In genomic region chr1:150933616-150934015, GRCm38 (mm10) we compare ENCODE assay signal across 9 mouse cellular contexts. TPM values are rescaled to one million over a fixed set of nuclear protein-coding genes. Genes with fewer than 3 reads are reported as not detected.
DNase-seq lines count a peak whose midpoint lies in the region; ATAC-seq and TF ChIP-seq lines count a peak whose summit lies in the region.
"Had no signal": no experiment of that assay in that cellular context is flagged by ENCODE, and none has a peak within 500 bp of the region (broad histone marks: within the 10 kb centered on the region; RNA-seq: fewer than 3 reads in every experiment).

No protein-coding gene starts in this region.

- no peaks in the 10 kb centered on the region for H3K9me3 ChIP-seq in stomach, embryonic 14.5 days (ENCODE audit: control insufficient read depth, low read depth, low read length)
- H3K9me3 ChIP-seq in stomach, postnatal 0 days (ENCODE audit: control insufficient read depth, low read length), result no peaks in the 10 kb centered on the region
- H3K9me3 ChIP-seq in heart, postnatal 0 days (replicated peaks; ENCODE audit: control insufficient read depth, low read length), result no peaks in the 10 kb centered on the region
- H3K9me3 ChIP-seq in limb, embryonic 10.5 days (replicated peaks), result no peaks in the 10 kb centered on the region

- no peaks in the 10 kb centered on the region for H3K36me3 ChIP-seq in stomach, embryonic 14.5 days (ENCODE audit: control insufficient read depth, insufficient read depth, low read length)
- H3K36me3 ChIP-seq in stomach, postnatal 0 days (ENCODE audit: control insufficient read depth, insufficient read depth, low read length), result no peaks in the 10 kb centered on the region
- H3K36me3 ChIP-seq in heart, postnatal 0 days (replicated peaks; ENCODE audit: control insufficient read depth, insufficient read depth, low read length), result no peaks in the 10 kb centered on the region
- H3K36me3 ChIP-seq in limb, embryonic 10.5 days, result no peaks in the 10 kb centered on the region

- H3K27ac ChIP-seq in stomach, embryonic 14.5 days (ENCODE audit: low read length), result no peak overlapping the region
- H3K27ac ChIP-seq in stomach, postnatal 0 days (replicated peaks), result no peak overlapping the region
- no peak overlapping the region for H3K27ac ChIP-seq in heart, postnatal 0 days (ENCODE audit: low read depth)
- H3K27ac ChIP-seq in limb, embryonic 10.5 days, result peak overlapping the region; percentile 15; the same call in 1 of the 2 replicates

- H3K4me1 ChIP-seq in stomach, embryonic 14.5 days (ENCODE audit: control insufficient read depth, insufficient read depth, low read length), result 0 out of 2 replicates have a peak, but pooled peaks cover 5% of the 10 kb centered on the region
- H3K4me1 ChIP-seq in stomach, postnatal 0 days (replicated peaks; ENCODE audit: control insufficient read depth, insufficient read depth), result no peaks in the 10 kb centered on the region
- H3K4me1 ChIP-seq in heart, postnatal 0 days (ENCODE audit: control insufficient read depth, insufficient read depth), result peaks cover 9% of the 10 kb centered on the region; the same call in 1 of the 2 replicates
- peaks cover 13% of the 10 kb centered on the region for H3K4me1 ChIP-seq in limb, embryonic 10.5 days

- H3K4me2 ChIP-seq in stomach, embryonic 14.5 days (replicated peaks; ENCODE audit: low read depth, low read length), result peak overlapping the region; percentile 25
- no peak overlapping the region; the same call in 1 of the 2 replicates for H3K4me2 ChIP-seq in stomach, postnatal 0 days (replicated peaks; ENCODE audit: low read depth)
- peak overlapping the region; percentile 36 for H3K4me2 ChIP-seq in heart, postnatal 0 days (ENCODE audit: low read depth, low read length)

- no peak for ATAC-seq in stomach, embryonic 14.5 days (ENCODE audit: insufficient number of reproducible peaks, insufficient read depth, low FRiP score, low read depth)
- ATAC-seq in stomach, postnatal 0 days (ENCODE audit: low FRiP score, low TSS enrichment), result no peak
- no peak for ATAC-seq in heart, postnatal 0 days (ENCODE audit: insufficient read depth, low read depth)
- ATAC-seq in inflammation-experienced regulatory T-cells, adult 6 months, result no peak
- ATAC-seq: Patski had no signal

- WGBS in stomach, embryonic 14.5 days, result 27% methylated on average over 9 of the region's 9 CpGs
- 50% methylated on average over 9 of the region's 9 CpGs for WGBS in stomach, postnatal 0 days
- WGBS in heart, postnatal 0 days, result 36% methylated on average over 9 of the region's 9 CpGs
- 18% methylated on average over 9 of the region's 9 CpGs for WGBS in limb, embryonic 10.5 days

- no peak for TF ChIP-seq CTCF in stomach, postnatal 0 days (IDR thresholded peaks at IDR 0.05; ENCODE audit: low read depth)
- no peak for TF ChIP-seq CTCF in heart, postnatal 0 days (IDR thresholded peaks at IDR 0.05; ENCODE audit: low read depth)

- H3K4me3 ChIP-seq in stomach, embryonic 14.5 days (ENCODE audit: low read depth, low read length), result no peak overlapping the region
- no peak overlapping the region for H3K4me3 ChIP-seq in stomach, postnatal 0 days (ENCODE audit: low read depth, low read length)
- peak overlapping the region; percentile 2; the same call in 1 of the 2 replicates for H3K4me3 ChIP-seq in heart, postnatal 0 days (ENCODE audit: low read depth, low read length)
- H3K4me3 ChIP-seq in limb, embryonic 10.5 days, result peak overlapping the region; percentile 22

- no peak for TF ChIP-seq EP300 in stomach, postnatal 0 days (optimal IDR thresholded peaks at IDR 0.05)
- no peak for TF ChIP-seq EP300 in heart, postnatal 0 days (IDR thresholded peaks at IDR 0.05; ENCODE audit: low read depth)

- no peak overlapping the region for H3K9ac ChIP-seq in stomach, embryonic 14.5 days (replicated peaks; ENCODE audit: low read depth, low read length)
- no peak overlapping the region for H3K9ac ChIP-seq in stomach, postnatal 0 days (ENCODE audit: low read length)
- H3K9ac ChIP-seq in heart, postnatal 0 days (replicated peaks; ENCODE audit: low read depth, low read length), result no peak overlapping the region

- no peak for DNase-seq in stomach, postnatal 0 days (ENCODE audit: low spot score)
- DNase-seq in heart, postnatal 0 days (ENCODE audit: low spot score), result no peak
- peak; percentile 63 for DNase-seq in limb, embryonic 10.5 days (ENCODE audit: low spot score)
- peak; percentile 41 for DNase-seq in telencephalon, adult 2 months (ENCODE audit: low read depth, low spot score)
- DNase-seq in spleen, postnatal 10 days (ENCODE audit: low spot score in 2 of 2), result no peak
- DNase-seq in urinary bladder, adult 2 months (ENCODE audit: low spot score), result no peak

- no peaks in the 10 kb centered on the region for H3K27me3 ChIP-seq in stomach, embryonic 14.5 days (ENCODE audit: control insufficient read depth, insufficient read depth, low read length)
- H3K27me3 ChIP-seq in stomach, postnatal 0 days (ENCODE audit: control insufficient read depth, insufficient read depth, low read length), result no peaks in the 10 kb centered on the region
- no peaks in the 10 kb centered on the region for H3K27me3 ChIP-seq in heart, postnatal 0 days (ENCODE audit: control insufficient read depth, insufficient read depth, low read length)
- H3K27me3 ChIP-seq in limb, embryonic 10.5 days (ENCODE audit: low read depth, poor library complexity, severe bottlenecking), result no peaks in the 10 kb centered on the region
- H3K27me3 ChIP-seq: Patski had no signal

RNA-seq across cellular contexts. Expression of gene Hmcn1, which starts 59.6 kb away (rescaled TPM):
- 22.1 and 23.5 TPM in 2 replicates for polyA plus RNA-seq in stomach, embryonic 14.5 days (2014; fragmentation: Nextera tagmentation; extraction: Ambion mirVana)
- polyA plus RNA-seq in stomach, postnatal 0 days (2015; fragmentation: Nextera tagmentation; extraction: Ambion mirVana), result 7.5 and 8.0 TPM in 2 replicates
- total RNA-seq in heart, postnatal 0 days (2014; rRNA removed; ENCODE audit: low replicate concordance), result 51.0 and 59.2 TPM in 2 replicates
- 18.3 and 18.9 TPM in 2 replicates for polyA plus RNA-seq in heart, postnatal 0 days (2015; fragmentation: Nextera tagmentation; extraction: Ambion mirVana)
- 10.4 and 14.2 TPM in 2 replicates for polyA plus RNA-seq in limb, embryonic 10.5 days (2016; fragmentation: Nextera tagmentation; extraction: Ambion mirVana)
- under 1 TPM in 2 of 3 experiments, not detected in 1; 0.13 to 0.29 TPM for polyA plus RNA-seq in inflammation-experienced regulatory T-cells, adult 6 months (2017; shearing (Covaris generic))
- 10.2 and 11.1 TPM in 2 replicates for polyA plus RNA-seq in urinary bladder, adult 2 months (2012; rRNA removed)

Comparison
In these comparisons a context has a peak if more than half of its experiments do, and no peak if none do; other contexts are left out.
1. H3K4me3 ChIP-seq: peak in heart, postnatal 0 days (single experiment) and limb, embryonic 10.5 days (single experiment); none in stomach, embryonic 14.5 days (single experiment) and stomach, postnatal 0 days (single experiment).
2. DNase-seq: peak in limb, embryonic 10.5 days (single experiment) and telencephalon, adult 2 months (single experiment); none in stomach, postnatal 0 days (single experiment), heart, postnatal 0 days (single experiment), spleen, postnatal 10 days (0 of 2) and urinary bladder, adult 2 months (single experiment).